Mouse (Mus musculus) E14TG2a.4 (cell line): Measurements from ENCODE around the gene Ccsap.

ENCODE experiments used
- H3K27me3 ChIP-seq: 2 replicates; pipeline ENCODE4 v1.6.1; 2014; ENCODE audit warnings: low read length, control low read depth; ENCODE audit not compliant: insufficient read depth
- H3K36me3 ChIP-seq: 2 replicates; pipeline ENCODE4 v1.6.1; 2014; ENCODE audit warnings: low read length, control low read depth; ENCODE audit not compliant: insufficient read depth
- H3K4me1 ChIP-seq: replicated peaks from 2 replicates; pipeline ENCODE4 v1.6.1; 2014; ENCODE audit warnings: low read depth, low read length, control low read depth
- H3K4me3 ChIP-seq: replicated peaks from 2 replicates; pipeline ENCODE4 v1.5.1; 2014; ENCODE audit warnings: mild to moderate bottlenecking, low read length
- H3K9me3 ChIP-seq: 2 replicates; pipeline ENCODE4 v1.6.1; 2014; ENCODE audit warnings: low read length, control low read depth
- CTCF ChIP-seq: conservative IDR thresholded peaks from 2 replicates; pipeline ENCODE4 v1.5.1; 2014; ENCODE audit warnings: low read length
- NANOG ChIP-seq: IDR thresholded peaks from 2 replicates; pipeline ENCODE4 v1.6.1; 2014; ENCODE audit warnings: borderline replicate concordance, low read length, mixed read lengths
- POU5F1 ChIP-seq: IDR thresholded peaks from 2 replicates; pipeline ENCODE4 v1.6.1; 2014; ENCODE audit warnings: low read length, borderline replicate concordance

Ccsap gene

DNA sequence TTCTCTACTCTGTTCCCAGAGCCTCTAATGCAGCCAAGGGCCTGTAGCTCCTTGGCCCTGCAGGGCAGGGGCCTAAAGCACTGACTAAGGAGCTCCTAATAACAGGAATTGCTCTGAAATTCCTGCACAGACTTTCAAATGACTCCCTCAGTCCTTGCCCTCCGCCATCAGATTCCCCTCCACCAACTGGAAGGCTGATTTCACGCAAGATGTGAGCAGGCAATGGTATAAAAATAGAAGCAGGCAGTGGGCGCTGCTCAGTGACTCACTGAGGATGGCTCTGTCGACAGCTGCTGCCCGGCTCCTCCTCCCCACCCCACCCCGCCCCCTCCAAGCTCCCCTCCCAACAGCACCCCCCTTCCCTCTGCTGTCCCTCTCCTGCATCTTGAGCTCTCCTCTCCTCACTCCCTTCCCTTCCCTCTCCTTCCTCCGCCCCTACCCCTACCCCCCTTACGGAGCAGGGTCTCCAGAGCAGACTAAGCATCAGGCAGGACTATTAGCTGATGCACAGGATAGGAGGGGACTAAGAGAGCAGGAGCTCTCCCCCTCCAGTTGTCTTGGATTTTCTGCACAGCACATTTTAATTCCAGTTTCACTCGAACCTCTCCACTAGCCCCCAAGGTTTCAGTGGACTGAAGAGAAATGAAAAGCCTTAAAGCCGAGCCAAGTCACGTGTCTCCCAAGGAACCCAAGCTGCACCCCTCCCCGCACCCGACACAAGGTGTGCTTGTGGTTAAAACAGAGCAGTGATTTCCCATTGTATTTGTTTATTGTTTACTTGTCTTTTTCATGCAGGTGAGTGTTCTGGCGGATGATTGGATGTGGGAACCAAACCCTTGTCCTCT is 24.9 kb upstream of the Ccsap start:
- Histone ChIP-seq H3K4me1 (peaks cover 10% of the 10 kb centered on the region), H3K9me3 (no peaks in the 10 kb centered on the region), H3K4me3 (no peak overlapping the region), H3K27me3 (peaks cover 40% of the 10 kb centered on the region), H3K36me3 (no peaks in the 10 kb centered on the region)
- no peak for TF ChIP-seq CTCF
- TF ChIP-seq NANOG = no peak
- TF ChIP-seq POU5F1 = no peak

DNA sequence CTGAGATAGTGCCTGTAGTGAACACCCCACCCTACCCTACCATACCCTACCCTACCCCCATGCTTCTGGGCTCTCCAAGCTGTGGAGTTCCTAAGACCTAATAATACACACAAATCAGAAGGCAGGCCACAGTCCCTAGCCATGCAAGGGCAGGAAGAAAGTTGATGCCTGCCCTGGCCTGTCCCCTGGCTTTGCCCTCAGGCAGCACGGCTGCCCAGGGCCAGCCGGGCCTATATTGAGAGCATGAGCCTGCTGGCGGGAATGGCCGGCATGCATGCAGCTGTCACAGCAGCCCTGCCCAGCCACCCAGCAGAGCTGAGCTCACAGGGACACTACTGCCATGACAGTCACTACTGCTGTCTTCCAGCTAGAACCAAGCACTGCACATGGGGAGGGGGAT is 23.1 kb upstream of the Ccsap start:
- Histone ChIP-seq H3K9me3 (no peaks in the 10 kb centered on the region), H3K27me3 (peaks cover 40% of the 10 kb centered on the region), H3K36me3 (no peaks in the 10 kb centered on the region), H3K4me1 (peaks cover 10% of the 10 kb centered on the region), H3K4me3 (no peak overlapping the region)
- TF ChIP-seq POU5F1 = no peak
- no peak for TF ChIP-seq NANOG
- no peak for TF ChIP-seq CTCF

DNA sequence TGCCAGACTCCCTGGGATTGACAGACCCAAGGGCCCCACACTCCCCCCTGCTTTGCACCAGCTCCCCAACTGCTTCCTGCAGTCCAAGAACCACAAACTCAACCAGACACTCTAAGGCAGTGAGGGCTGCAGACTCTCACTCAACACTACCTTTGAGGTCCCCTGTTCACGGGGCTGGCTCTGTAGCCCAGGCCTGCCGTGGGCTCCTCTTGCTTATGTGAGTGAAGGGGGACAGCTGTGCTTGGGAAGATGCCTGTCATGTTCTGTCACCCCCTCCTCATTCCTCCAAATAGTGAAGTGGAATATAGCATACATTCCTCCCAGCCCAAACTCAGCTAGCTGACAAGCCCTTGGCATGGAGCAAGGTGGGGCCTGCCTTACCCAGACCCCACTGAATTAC is 22.4 kb upstream of the Ccsap start:
- Histone ChIP-seq H3K27me3 (peaks cover 40% of the 10 kb centered on the region), H3K4me3 (no peak overlapping the region), H3K4me1 (peaks cover 10% of the 10 kb centered on the region), H3K9me3 (no peaks in the 10 kb centered on the region), H3K36me3 (no peaks in the 10 kb centered on the region)
- no peak for TF ChIP-seq NANOG
- no peak for TF ChIP-seq POU5F1

DNA sequence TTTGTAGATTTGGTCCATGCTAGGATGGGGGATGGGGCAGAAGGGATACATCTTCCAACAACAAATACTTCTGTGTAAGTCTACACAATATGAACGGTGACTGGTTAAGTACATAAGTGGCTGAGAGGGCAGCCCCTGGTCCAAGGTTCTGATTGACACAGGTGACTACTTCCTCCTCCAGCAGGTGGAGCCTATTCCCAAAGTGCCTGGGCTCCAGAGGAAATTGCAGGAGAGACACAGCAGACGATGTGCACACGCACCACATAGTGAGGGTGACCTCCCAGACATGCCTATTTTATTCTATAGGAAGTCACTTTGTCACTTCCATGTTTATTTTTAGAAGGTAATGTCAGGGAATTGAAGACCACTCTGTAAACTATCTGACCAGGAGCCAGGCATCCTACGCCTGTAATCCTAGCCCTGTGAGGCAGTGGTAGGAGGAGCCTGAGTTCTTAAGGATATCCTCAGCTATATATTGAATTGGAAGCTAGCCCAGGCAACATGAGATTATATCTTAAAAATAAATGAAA is 20.9 kb upstream of the Ccsap start:
- Histone ChIP-seq H3K36me3 (no peaks in the 10 kb centered on the region), H3K4me3 (no peak overlapping the region), H3K9me3 (no peaks in the 10 kb centered on the region), H3K4me1 (peaks cover 10% of the 10 kb centered on the region), H3K27me3 (peaks cover 34% of the 10 kb centered on the region)
- TF ChIP-seq CTCF (no peak), NANOG (no peak), POU5F1 (no peak)

DNA sequence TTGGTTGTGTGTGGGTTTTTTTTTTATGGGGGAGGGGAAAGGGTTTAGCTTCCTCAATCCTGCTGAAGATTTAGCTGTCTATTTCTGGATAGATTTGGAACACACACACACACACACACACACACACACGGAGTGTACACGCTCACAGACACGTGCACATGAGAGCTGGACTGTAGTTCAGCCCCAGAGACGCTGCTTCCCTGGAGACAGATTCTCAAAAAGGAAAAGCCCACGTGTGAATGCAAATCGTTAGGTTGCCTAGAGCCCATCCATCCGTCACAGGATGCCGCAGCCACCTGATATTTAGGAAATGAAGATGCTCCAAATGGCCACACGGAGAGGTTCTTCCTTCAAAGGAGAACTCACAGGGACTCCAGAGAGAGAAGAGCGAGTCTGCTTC is 20.3 kb upstream of the Ccsap start:
- no peak overlapping the region for H3K4me3 ChIP-seq
- H3K4me1 ChIP-seq = peaks cover 10% of the 10 kb centered on the region
- no peaks in the 10 kb centered on the region for H3K36me3 ChIP-seq
- H3K27me3 ChIP-seq = peaks cover 29% of the 10 kb centered on the region
- H3K9me3 ChIP-seq = no peaks in the 10 kb centered on the region
- TF ChIP-seq CTCF (no peak), NANOG (no peak), POU5F1 (no peak)

DNA sequence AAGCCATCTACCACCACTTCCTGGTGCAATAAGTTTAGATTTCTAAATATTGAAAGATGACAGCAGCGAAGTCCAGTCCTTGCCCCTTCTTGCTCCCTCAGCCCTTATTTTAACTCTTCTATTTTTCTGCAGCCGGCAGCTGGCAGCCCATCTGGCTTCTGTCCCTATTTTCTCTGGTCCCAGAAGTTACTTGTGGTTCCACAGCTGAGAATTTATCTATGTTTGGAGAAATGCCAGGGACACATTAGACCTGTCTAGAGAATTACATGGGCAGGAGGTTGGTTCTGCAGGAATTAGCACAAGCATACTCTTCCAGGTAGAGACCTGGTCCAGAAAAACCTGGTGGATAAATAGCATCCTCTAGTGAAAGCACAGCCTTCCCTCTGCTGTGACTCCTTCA is 17.9 kb upstream of the Ccsap start:
- H3K27me3 ChIP-seq = peaks cover 9% of the 10 kb centered on the region
- no peaks in the 10 kb centered on the region for H3K9me3 ChIP-seq
- TF ChIP-seq POU5F1 = no peak
- no peak for TF ChIP-seq NANOG
- no peak for TF ChIP-seq CTCF
- H3K4me1 ChIP-seq = no peaks in the 10 kb centered on the region
- H3K4me3 ChIP-seq = no peak overlapping the region
- H3K36me3 ChIP-seq = no peaks in the 10 kb centered on the region

DNA sequence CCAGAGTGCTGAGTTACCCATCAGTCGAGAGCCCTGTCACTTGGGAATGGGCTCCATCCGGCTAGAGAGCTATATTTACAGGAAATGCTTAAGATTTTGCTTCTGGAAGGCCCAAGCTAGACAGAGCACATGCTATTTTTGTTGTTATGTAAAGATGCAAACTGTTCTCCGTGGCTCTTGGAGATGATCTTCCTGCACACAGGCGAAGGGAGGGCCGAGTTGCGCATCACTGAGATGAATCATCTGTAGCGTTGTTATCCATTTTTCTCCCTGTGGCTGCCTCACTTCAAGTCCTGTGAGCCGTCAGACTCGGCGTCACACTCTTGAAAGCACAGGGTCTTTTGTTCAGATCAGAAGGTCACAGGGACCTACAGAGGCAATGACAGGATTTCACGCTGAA is 14.3 kb upstream of the Ccsap start:
- Histone ChIP-seq H3K36me3 (no peaks in the 10 kb centered on the region), H3K27me3 (peaks cover 9% of the 10 kb centered on the region), H3K4me3 (no peak overlapping the region), H3K4me1 (no peaks in the 10 kb centered on the region), H3K9me3 (no peaks in the 10 kb centered on the region)
- TF ChIP-seq POU5F1 (no peak), NANOG (no peak), CTCF (no peak)

DNA sequence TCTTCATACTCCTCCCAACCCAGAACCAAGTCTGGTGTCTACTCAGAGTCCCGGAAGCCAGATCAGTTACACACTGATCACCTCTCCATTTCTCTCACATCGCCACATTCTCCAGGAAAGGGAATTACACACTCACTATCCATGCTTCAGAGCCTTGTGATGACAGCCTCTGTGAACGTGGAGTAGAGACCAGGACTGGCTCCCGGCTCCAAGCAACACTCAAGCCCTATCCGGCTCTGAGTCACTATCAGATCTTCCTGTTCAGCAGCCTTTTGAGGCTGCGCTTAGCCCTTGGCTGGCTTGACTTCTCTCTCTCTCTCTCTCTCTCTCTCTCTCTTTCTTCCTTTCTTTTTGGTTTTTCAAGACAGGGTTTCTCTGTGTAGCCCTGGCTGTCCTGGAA is 13.4 kb upstream of the Ccsap start:
- H3K4me3 ChIP-seq = no peak overlapping the region
- H3K9me3 ChIP-seq = no peaks in the 10 kb centered on the region
- H3K36me3 ChIP-seq = no peaks in the 10 kb centered on the region
- H3K27me3 ChIP-seq = peaks cover 4% of the 10 kb centered on the region
- no peak for TF ChIP-seq CTCF
- no peak for TF ChIP-seq POU5F1
- TF ChIP-seq NANOG = no peak
- H3K4me1 ChIP-seq = no peaks in the 10 kb centered on the region

DNA sequence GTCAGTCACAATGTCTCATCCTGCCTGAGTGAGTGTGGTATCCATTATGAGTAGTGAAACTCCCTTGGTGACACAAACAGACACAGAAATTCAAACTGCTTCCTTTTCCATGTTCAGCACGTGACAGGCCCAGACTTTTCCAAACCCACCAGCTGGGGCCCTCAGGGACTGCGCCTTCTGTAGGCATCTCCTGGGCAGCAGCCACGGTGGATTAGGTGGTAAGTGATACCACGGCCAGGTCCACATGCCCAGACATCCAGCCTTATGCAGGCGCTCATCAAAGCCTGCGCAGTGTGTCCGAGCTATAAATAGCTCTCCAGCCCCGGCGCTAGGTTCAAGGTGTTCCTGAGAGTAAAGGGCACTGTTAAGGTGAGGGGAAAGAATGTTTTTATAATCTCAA is 12.0 kb upstream of the Ccsap start:
- H3K36me3 ChIP-seq = no peaks in the 10 kb centered on the region
- H3K27me3 ChIP-seq = peaks cover 4% of the 10 kb centered on the region; the same call in 1 of the 2 replicates
- H3K4me1 ChIP-seq = no peaks in the 10 kb centered on the region
- H3K4me3 ChIP-seq = no peak overlapping the region
- H3K9me3 ChIP-seq = no peaks in the 10 kb centered on the region
- TF ChIP-seq CTCF = no peak
- no peak for TF ChIP-seq NANOG
- no peak for TF ChIP-seq POU5F1
